ENCODE assay signal across 8 mouse cellular contexts in genomic region chr2:26458402-26459124, GRCm38 (mm10). TPM values are rescaled to one million over a fixed set of nuclear protein-coding genes. Genes with fewer than 3 reads are reported as not detected.
DNase-seq lines count a peak whose midpoint lies in the region; ATAC-seq and TF ChIP-seq lines count a peak whose summit lies in the region.

No protein-coding gene starts in this region.

- WGBS in forebrain, embryonic 12.5 days = 42% methylated on average over 7 of the region's 7 CpGs
- 43% methylated on average over 7 of the region's 7 CpGs for WGBS in forebrain, postnatal 0 days
- WGBS in hindbrain, embryonic 12.5 days = 38% methylated on average over 7 of the region's 7 CpGs
- 22% methylated on average over 7 of the region's 7 CpGs for WGBS in liver, adult 2 months
- WGBS in stomach, embryonic 15.5 days = 29% methylated on average over 7 of the region's 7 CpGs

- in situ Hi-C loops in Patski (cut with MboI; ENCODE audit: low pct_unique_long_range_greater_than_20kb) = no loop called here

- no peaks in the 10 kb centered on the region for H3K9me3 ChIP-seq in forebrain, embryonic 12.5 days
- H3K9me3 ChIP-seq in forebrain, postnatal 0 days (ENCODE audit: low read length) = no peaks in the 10 kb centered on the region
- H3K9me3 ChIP-seq in hindbrain, embryonic 12.5 days (replicated peaks) = no peaks in the 10 kb centered on the region
- H3K9me3 ChIP-seq in stomach, embryonic 15.5 days = no peaks in the 10 kb centered on the region

- 0 out of 2 replicates have a peak, but pooled peaks cover 4% of the 10 kb centered on the region for H3K79me2 ChIP-seq in liver, adult 2 months (ENCODE audit: control insufficient read depth, insufficient read depth, low read length)

- TF ChIP-seq CTCF in forebrain, postnatal 0 days (IDR thresholded peaks at IDR 0.05; ENCODE audit: low read depth) = no peak
- no peak for TF ChIP-seq CTCF in Patski (IDR thresholded peaks at IDR 0.05)
- no peak for TF ChIP-seq CTCF in liver, adult 2 months (IDR thresholded peaks at IDR 0.05; ENCODE audit: low read depth, low read length)

- peaks cover 12% of the 10 kb centered on the region for H3K4me1 ChIP-seq in forebrain, embryonic 12.5 days
- no peaks in the 10 kb centered on the region for H3K4me1 ChIP-seq in forebrain, postnatal 0 days (ENCODE audit: insufficient read depth)
- H3K4me1 ChIP-seq in hindbrain, embryonic 12.5 days = peaks cover 8% of the 10 kb centered on the region; the same call in 1 of the 2 replicates
- H3K4me1 ChIP-seq in liver, adult 2 months (ENCODE audit: control insufficient read depth, insufficient read depth, low read length) = peaks cover 28% of the 10 kb centered on the region
- H3K4me1 ChIP-seq in stomach, embryonic 15.5 days = peaks cover 20% of the 10 kb centered on the region

- DNase-seq in forebrain, postnatal 0 days = no peak
- DNase-seq in Patski (ENCODE audit: low read depth, low spot score) = no peak
- DNase-seq in liver, adult 2 months (ENCODE audit: extremely low read depth, low read depth, low spot score) = peak; percentile 97
- DNase-seq in adipocyte (ENCODE audit: low spot score) = no peak
- no peak for DNase-seq in frontal cortex, postnatal 25 days (ENCODE audit: low spot score in 2 of 2)

- POLR2A ChIA-PET in Patski (lab: Charles Lee) = no interaction called here

- CTCF ChIA-PET in Patski (lab: Charles Lee) = no interaction called here

- no peak; the same call in 1 of the 2 replicates for ATAC-seq in forebrain, embryonic 12.5 days (ENCODE audit: low FRiP score)
- ATAC-seq in forebrain, postnatal 0 days = no peak
- ATAC-seq in Patski = peak; percentile 17
- no peak for ATAC-seq in hindbrain, embryonic 12.5 days (ENCODE audit: low FRiP score)
- ATAC-seq in stomach, embryonic 15.5 days (ENCODE audit: insufficient read depth, low FRiP score, low read depth) = peak; percentile 71

- no peak overlapping the region for H3K4me3 ChIP-seq in forebrain, embryonic 12.5 days (replicated peaks)
- no peak overlapping the region for H3K4me3 ChIP-seq in forebrain, postnatal 0 days (ENCODE audit: low read depth, low read length)
- no peak overlapping the region for H3K4me3 ChIP-seq in hindbrain, embryonic 12.5 days
- H3K4me3 ChIP-seq in liver, adult 2 months (ENCODE audit: insufficient read depth, low read depth, low read length) = no peak overlapping the region
- H3K4me3 ChIP-seq in stomach, embryonic 15.5 days (replicated peaks) = no peak overlapping the region

- 0 out of 2 replicates have a peak overlapping the region, but pooled peaks have one; percentile 38 for H3K27ac ChIP-seq in forebrain, embryonic 12.5 days
- H3K27ac ChIP-seq in forebrain, postnatal 0 days (ENCODE audit: low read depth, low read length) = no peak overlapping the region
- peak overlapping the region; percentile 32; the same call in 1 of the 2 replicates for H3K27ac ChIP-seq in hindbrain, embryonic 12.5 days
- peak overlapping the region; percentile 69 for H3K27ac ChIP-seq in liver, adult 2 months (replicated peaks; ENCODE audit: insufficient read depth, low read depth, low read length)
- peak overlapping the region; percentile 66 for H3K27ac ChIP-seq in stomach, embryonic 15.5 days

- H3K36me3 ChIP-seq in forebrain, embryonic 12.5 days (replicated peaks) = peaks cover 61% of the 10 kb centered on the region
- peaks cover 19% of the 10 kb centered on the region for H3K36me3 ChIP-seq in forebrain, postnatal 0 days (ENCODE audit: insufficient read depth)
- H3K36me3 ChIP-seq in hindbrain, embryonic 12.5 days = peaks cover 49% of the 10 kb centered on the region
- peaks cover 3% of the 10 kb centered on the region; the same call in 1 of the 2 replicates for H3K36me3 ChIP-seq in liver, adult 2 months (ENCODE audit: control insufficient read depth, insufficient read depth, low read length)
- peaks cover 39% of the 10 kb centered on the region for H3K36me3 ChIP-seq in stomach, embryonic 15.5 days

- H3K9ac ChIP-seq in forebrain, embryonic 12.5 days = no peak overlapping the region
- H3K9ac ChIP-seq in forebrain, postnatal 0 days = no peak overlapping the region
- no peak overlapping the region for H3K9ac ChIP-seq in hindbrain, embryonic 12.5 days
- H3K9ac ChIP-seq in liver, adult 2 months (ENCODE audit: low read depth, low read length) = peak overlapping the region; percentile 11; the same call in 1 of the 2 replicates
- H3K9ac ChIP-seq in stomach, embryonic 15.5 days = no peak overlapping the region

- no peak for TF ChIP-seq POLR2A in liver, adult 2 months (IDR thresholded peaks at IDR 0.05; ENCODE audit: extremely low read depth, insufficient read depth, low read length)

- H3K4me2 ChIP-seq in forebrain, embryonic 12.5 days = no peak overlapping the region
- no peak overlapping the region for H3K4me2 ChIP-seq in forebrain, postnatal 0 days (ENCODE audit: low read depth)
- no peak overlapping the region for H3K4me2 ChIP-seq in hindbrain, embryonic 12.5 days (replicated peaks)
- no peak overlapping the region for H3K4me2 ChIP-seq in stomach, embryonic 15.5 days

- no peaks in the 10 kb centered on the region for H3K27me3 ChIP-seq in forebrain, embryonic 12.5 days
- no peaks in the 10 kb centered on the region for H3K27me3 ChIP-seq in forebrain, postnatal 0 days (ENCODE audit: insufficient read depth, low read length)
- H3K27me3 ChIP-seq in Patski = no peaks in the 10 kb centered on the region
- H3K27me3 ChIP-seq in hindbrain, embryonic 12.5 days = no peaks in the 10 kb centered on the region
- no peaks in the 10 kb centered on the region for H3K27me3 ChIP-seq in liver, adult 2 months (ENCODE audit: control insufficient read depth, insufficient read depth, low read length)
- no peaks in the 10 kb centered on the region for H3K27me3 ChIP-seq in stomach, embryonic 15.5 days (replicated peaks)

RNA-seq across cellular contexts. Expression of gene Sec16a, which starts 13.5 kb away (rescaled TPM):
- 30.0 and 33.9 TPM in 2 replicates for polyA plus RNA-seq in forebrain, embryonic 12.5 days (2016; fragmentation: Nextera tagmentation; extraction: Ambion mirVana)
- 52.6 and 65.6 TPM in 2 replicates for total RNA-seq in forebrain, postnatal 0 days (2014; rRNA removed)
- polyA plus RNA-seq in forebrain, postnatal 0 days (2015; fragmentation: Nextera tagmentation; extraction: Ambion mirVana) = 9.0 and 10.9 TPM in 2 replicates
- polyA plus RNA-seq in Patski (2021) = 49.4 TPM
- 32.3 and 35.3 TPM in 2 replicates for polyA plus RNA-seq in hindbrain, embryonic 12.5 days (2016; fragmentation: Nextera tagmentation; extraction: Ambion mirVana)
- 44.5 and 53.2 TPM in 2 replicates for total RNA-seq in liver, adult 2 months (2014; rRNA removed)
- 70.5 and 78.2 TPM in 2 replicates for polyA plus RNA-seq in liver, adult 2 months (2012; rRNA removed)
- 22.3 and 24.0 TPM in 2 replicates for polyA plus RNA-seq in stomach, embryonic 15.5 days (2015; fragmentation: Nextera tagmentation; extraction: Ambion mirVana)

RNA-seq across cellular contexts. Expression of gene Inpp5e, which starts 49.6 kb away (rescaled TPM):
- 29.2 and 30.6 TPM in 2 replicates for polyA plus RNA-seq in forebrain, embryonic 12.5 days (2016; fragmentation: Nextera tagmentation; extraction: Ambion mirVana)
- 24.1 and 26.6 TPM in 2 replicates for total RNA-seq in forebrain, postnatal 0 days (2014; rRNA removed)
- polyA plus RNA-seq in forebrain, postnatal 0 days (2015; fragmentation: Nextera tagmentation; extraction: Ambion mirVana) = 8.9 and 12.6 TPM in 2 replicates
- polyA plus RNA-seq in Patski (2021) = 31.6 TPM
- polyA plus RNA-seq in hindbrain, embryonic 12.5 days (2016; fragmentation: Nextera tagmentation; extraction: Ambion mirVana) = 31.4 and 35.4 TPM in 2 replicates
- 2.4 and 4.4 TPM in 2 replicates for total RNA-seq in liver, adult 2 months (2014; rRNA removed)
- polyA plus RNA-seq in liver, adult 2 months (2012; rRNA removed) = 7.1 and 8.7 TPM in 2 replicates
- 17.2 and 17.4 TPM in 2 replicates for polyA plus RNA-seq in stomach, embryonic 15.5 days (2015; fragmentation: Nextera tagmentation; extraction: Ambion mirVana)

RNA-seq across cellular contexts. Expression of gene Notch1, which starts 57.9 kb away (rescaled TPM):
- 49.5 and 61.8 TPM in 2 replicates for polyA plus RNA-seq in forebrain, embryonic 12.5 days (2016; fragmentation: Nextera tagmentation; extraction: Ambion mirVana)
- 23.8 and 38.7 TPM in 2 replicates for total RNA-seq in forebrain, postnatal 0 days (2014; rRNA removed)
- polyA plus RNA-seq in forebrain, postnatal 0 days (2015; fragmentation: Nextera tagmentation; extraction: Ambion mirVana) = 5.0 and 6.8 TPM in 2 replicates
- 7.6 TPM for polyA plus RNA-seq in Patski (2021)
- 38.0 and 41.0 TPM in 2 replicates for polyA plus RNA-seq in hindbrain, embryonic 12.5 days (2016; fragmentation: Nextera tagmentation; extraction: Ambion mirVana)
- total RNA-seq in liver, adult 2 months (2014; rRNA removed) = 6.2 and 13.8 TPM in 2 replicates
- 9.1 and 9.7 TPM in 2 replicates for polyA plus RNA-seq in liver, adult 2 months (2012; rRNA removed)
- 16.1 and 17.9 TPM in 2 replicates for polyA plus RNA-seq in stomach, embryonic 15.5 days (2015; fragmentation: Nextera tagmentation; extraction: Ambion mirVana)

Comparison
In these comparisons a context has a peak if more than half of its experiments do, and no peak if none do; other contexts are left out.
1. ATAC-seq: peak in Patski (single experiment) and stomach, embryonic 15.5 days (single experiment); none in forebrain, embryonic 12.5 days (single experiment), forebrain, postnatal 0 days (single experiment) and hindbrain, embryonic 12.5 days (single experiment).